Mouse (Mus musculus) spleen, postnatal 0 days (tissue): ENCODE results near the gene Fbxo48. TPM values are rescaled to one million over a fixed set of nuclear protein-coding genes. Genes with fewer than 3 reads are reported as not detected.

ENCODE experiments used
- polyA plus RNA-seq: library from polyadenylated mRNA; unstranded; fragments of >200 nt; fragmentation: Nextera tagmentation; extraction: Ambion mirVana; gene quantifications from 2 replicates; pipeline ENCODE4 v1.2.1, GENCODE M21; 2015

Fbxo48 gene
- polyA plus RNA-seq, result 2.1 and 2.3 TPM in 2 replicates

GRCm38 (mm10) chr11:16950976-16951760 is at the start of gene Fbxo48:
Gene Fbxo48, plus strand, starts transcription at chr11:16951375.

Other genes with a start within 250 kb of the Fbxo48 start
- 1.8 and 3.3 TPM in 2 replicates for gene Egfr, start 199.2 kb upstream of the Fbxo48 start, polyA plus RNA-seq
- 10.2 and 16.6 TPM in 2 replicates for gene Cnrip1, start 100.2 kb downstream of the Fbxo48 start, polyA plus RNA-seq
- gene Plek, start 101.0 kb downstream of the Fbxo48 start, polyA plus RNA-seq, result 18.2 and 24.0 TPM in 2 replicates
- 48.3 and 57.2 TPM in 2 replicates for gene Ppp3r1, start 207.9 kb downstream of the Fbxo48 start, polyA plus RNA-seq
- gene Wdr92, start 230.7 kb downstream of the Fbxo48 start, polyA plus RNA-seq, result 16.5 and 18.1 TPM in 2 replicates